Mouse (Mus musculus) intestine, postnatal 0 days (tissue): ENCODE results near the gene Gpc6. TPM values are rescaled to one million over a fixed set of nuclear protein-coding genes. Genes with fewer than 3 reads are reported as not detected.

Experiments
- ATAC-seq: fragments of 200-750 bp; cut with Nextera tagmentation; 2 replicates; pipeline ENCODE4 v1.8.0; 2017; ENCODE audit warnings: mild to moderate bottlenecking, moderate TSS enrichment, moderate library complexity
- H3K27ac ChIP-seq: fragments of 300-500 bp; sonication (generic); 2 replicates; pipeline ENCODE4 v1.5.1; 2014; ENCODE audit warnings: mild to moderate bottlenecking, low read depth, low read length, moderate library complexity
- H3K27me3 ChIP-seq: fragments of 300-500 bp; sonication (generic); replicated peaks from 2 replicates; pipeline ENCODE4 v1.6.1; 2014; ENCODE audit warnings: low read length, mixed read lengths; ENCODE audit not compliant: control insufficient read depth, insufficient read depth
- H3K36me3 ChIP-seq: fragments of 300-500 bp; sonication (generic); 2 replicates; pipeline ENCODE4 v1.6.1; 2014; ENCODE audit warnings: mild to moderate bottlenecking, moderate library complexity; ENCODE audit not compliant: control insufficient read depth, insufficient read depth
- H3K4me1 ChIP-seq: fragments of 300-500 bp; sonication (generic); replicated peaks from 2 replicates; pipeline ENCODE4 v1.6.1; 2014; ENCODE audit warnings: antibody characterized with exemption, low read length, mixed read lengths; ENCODE audit not compliant: control insufficient read depth, insufficient read depth
- H3K4me2 ChIP-seq: fragments of 300-500 bp; sonication (generic); replicated peaks from 2 replicates; pipeline ENCODE4 v1.6.1; 2014; ENCODE audit warnings: low read depth, mild to moderate bottlenecking, moderate library complexity
- H3K4me3 ChIP-seq: fragments of 300-500 bp; sonication (generic); 2 replicates; pipeline ENCODE4 v1.5.1; 2014; ENCODE audit warnings: low read depth, low read length
- H3K9ac ChIP-seq: fragments of 300-500 bp; sonication (generic); 2 replicates; pipeline ENCODE4 v1.6.1; 2014; ENCODE audit warnings: mild to moderate bottlenecking, low read depth, low read length
- H3K9me3 ChIP-seq: fragments of 300-500 bp; sonication (generic); 2 replicates; pipeline ENCODE4 v1.6.1; 2016; ENCODE audit warnings: mixed run types; ENCODE audit not compliant: control insufficient read depth
- CTCF ChIP-seq: sonication (generic); IDR thresholded peaks from 2 replicates; pipeline ENCODE4 v1.5.1; 2016; ENCODE audit warnings: low read depth, mild to moderate bottlenecking, control low read depth, antibody characterized with exemption, moderate library complexity
- WGBS: fragments of 180-500 bp; shearing (Covaris S2); extraction: QIAGEN DNeasy Blood & Tissue Kit; methylation state at CpG from one replicate; pipeline ENCODE4 v1.1.7; 2014; 5-methylcytosine and 5-hydroxymethylcytosine counted together
- polyA plus RNA-seq: library from polyadenylated mRNA; unstranded; fragments of >200 nt; fragmentation: Nextera tagmentation; extraction: Ambion mirVana; gene quantifications from 2 replicates; pipeline ENCODE4 v1.2.1, GENCODE M21; 2015

Gpc6 gene
- polyA plus RNA-seq, 1 experiment from 2014 or later: 6.6 TPM

- Histone ChIP-seq H3K27ac (no peak overlapping the region), H3K9ac (no peak overlapping the region), H3K9me3 (no peaks in the 10 kb centered on the region), H3K27me3 (no peaks in the 10 kb centered on the region), H3K36me3 (no peaks in the 10 kb centered on the region), H3K4me3 (no peak overlapping the region), H3K4me2 (no peak overlapping the region), H3K4me1 (no peaks in the 10 kb centered on the region)
- ATAC-seq: no peak
- WGBS: 52% methylated on average over 4 of the region's 4 CpGs
- no peak for TF ChIP-seq CTCF
Measured at GRCm38 (mm10) chr14:116975224-116975623, 50.1 kb downstream of the Gpc6 start.

- Histone ChIP-seq H3K4me3 (no peak overlapping the region), H3K27ac (no peak overlapping the region), H3K36me3 (no peaks in the 10 kb centered on the region), H3K4me1 (no peaks in the 10 kb centered on the region), H3K9me3 (no peaks in the 10 kb centered on the region), H3K9ac (no peak overlapping the region), H3K27me3 (no peaks in the 10 kb centered on the region), H3K4me2 (no peak overlapping the region)
- ATAC-seq: no peak
- TF ChIP-seq CTCF: no peak
- WGBS: 83% methylated on average over 2 of the region's 2 CpGs
Measured at GRCm38 (mm10) chr14:116977259-116977658, 52.1 kb downstream of the Gpc6 start.

- Histone ChIP-seq H3K4me1 (no peaks in the 10 kb centered on the region), H3K9ac (no peak overlapping the region), H3K27me3 (no peaks in the 10 kb centered on the region), H3K9me3 (no peaks in the 10 kb centered on the region), H3K27ac (no peak overlapping the region), H3K4me3 (no peak overlapping the region), H3K4me2 (no peak overlapping the region), H3K36me3 (no peaks in the 10 kb centered on the region)
- 78% methylated on average over 10 of the region's 10 CpGs for WGBS
- no peak for TF ChIP-seq CTCF
- ATAC-seq: no peak
Measured at GRCm38 (mm10) chr14:116979714-116980382, 54.7 kb downstream of the Gpc6 start.

- no peak overlapping the region for H3K4me2 ChIP-seq
- H3K4me1 ChIP-seq: no peaks in the 10 kb centered on the region
- H3K9me3 ChIP-seq: no peaks in the 10 kb centered on the region
- TF ChIP-seq CTCF: no peak
- no peak overlapping the region for H3K4me3 ChIP-seq
- H3K36me3 ChIP-seq: no peaks in the 10 kb centered on the region
- ATAC-seq: no peak
- H3K9ac ChIP-seq: no peak overlapping the region
- 79% methylated on average over 4 of the region's 4 CpGs for WGBS
- H3K27ac ChIP-seq: no peak overlapping the region
- no peaks in the 10 kb centered on the region for H3K27me3 ChIP-seq
Measured at GRCm38 (mm10) chr14:116981711-116982110, 56.6 kb downstream of the Gpc6 start.

- Histone ChIP-seq H3K4me3 (no peak overlapping the region), H3K27me3 (no peaks in the 10 kb centered on the region), H3K27ac (no peak overlapping the region), H3K9ac (no peak overlapping the region), H3K9me3 (no peaks in the 10 kb centered on the region), H3K4me2 (no peak overlapping the region), H3K4me1 (no peaks in the 10 kb centered on the region), H3K36me3 (no peaks in the 10 kb centered on the region)
- ATAC-seq: no peak
- TF ChIP-seq CTCF: peak; percentile 16; the same call in 1 of the 2 replicates
- WGBS: 86% methylated on average over 3 of the region's 3 CpGs
Measured at GRCm38 (mm10) chr14:116987341-116987740, 62.2 kb downstream of the Gpc6 start.

- no peak overlapping the region for H3K4me3 ChIP-seq
- no peak overlapping the region for H3K27ac ChIP-seq
- TF ChIP-seq CTCF: no peak
- 73% methylated on average over 1 of the region's 1 CpGs for WGBS
- no peak for ATAC-seq
- H3K36me3 ChIP-seq: no peaks in the 10 kb centered on the region
- H3K9me3 ChIP-seq: no peaks in the 10 kb centered on the region
- H3K9ac ChIP-seq: no peak overlapping the region
- H3K27me3 ChIP-seq: no peaks in the 10 kb centered on the region
- H3K4me1 ChIP-seq: no peaks in the 10 kb centered on the region
- H3K4me2 ChIP-seq: no peak overlapping the region
Measured at GRCm38 (mm10) chr14:117000376-117000775, 75.3 kb downstream of the Gpc6 start.
